Mouse (Mus musculus) fibroblast of lung, adult 2 months (primary cell): ENCODE results near the gene Hook2.

Source experiments
- DNase-seq: peaks from one replicate; pipeline ENCODE4 v3.0.0-alpha.2; 2011; ENCODE audit warnings: low read depth

The Hook2 gene

GRCm38 (mm10) chr8:84990349-84990748 is at the start of gene Hook2:
TSS of gene Hook2 (plus strand) at chr8:84990603.
- peak; percentile 97 for DNase-seq

DNA sequence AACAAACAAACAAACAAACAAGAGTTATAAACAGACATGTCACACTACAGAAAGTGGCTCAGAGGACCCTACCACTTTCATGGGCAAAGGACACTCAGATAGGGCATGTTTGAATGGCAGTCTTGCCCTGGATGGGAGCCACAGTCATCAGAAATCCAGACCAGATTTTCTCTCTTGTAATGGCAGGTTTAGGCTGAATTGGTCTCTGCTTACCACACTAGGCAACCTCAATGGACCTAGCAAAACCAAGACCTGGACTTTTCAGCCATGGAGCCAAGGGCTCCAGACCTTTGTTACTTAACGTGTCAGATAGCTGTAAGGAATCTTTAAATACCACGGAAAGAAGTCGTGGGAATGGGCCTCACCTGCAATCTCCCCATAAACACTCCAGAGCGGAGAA is 46.7 kb upstream of the Hook2 start:
- DNase-seq: no peak

DNA sequence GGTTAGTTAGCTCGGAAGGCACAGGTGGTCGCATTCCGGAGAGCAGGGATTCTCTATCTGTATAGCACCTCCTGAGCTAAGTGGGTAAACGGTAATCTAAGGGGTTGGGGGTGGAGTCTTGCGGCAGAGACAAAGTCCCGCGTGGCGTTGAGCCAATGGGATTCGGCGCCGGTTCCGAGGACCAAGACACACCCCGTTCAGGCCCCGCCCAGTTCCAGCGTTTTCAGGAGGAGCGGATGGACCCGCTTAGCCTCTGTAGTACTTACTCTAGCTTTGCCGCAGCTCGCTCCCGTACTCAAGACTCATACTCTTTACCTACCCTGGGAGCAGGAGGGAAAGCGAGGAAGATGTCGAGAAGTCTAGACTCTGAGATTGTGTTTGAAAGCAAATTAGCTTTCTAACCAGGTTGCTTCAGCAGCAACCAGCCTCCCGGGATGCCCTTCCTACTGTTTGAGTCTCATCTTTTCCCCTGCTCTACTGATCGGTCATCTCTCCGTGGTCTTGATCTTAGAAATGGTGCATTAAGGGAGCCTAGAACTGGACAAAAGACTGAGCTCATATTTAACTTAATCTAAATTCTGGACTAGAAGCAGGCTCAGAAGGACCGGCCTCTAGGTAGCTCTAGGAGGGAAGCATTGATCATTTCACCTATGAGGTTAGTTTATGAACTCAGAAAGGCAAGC is 45.8 kb upstream of the Hook2 start:
- no peak for DNase-seq

GRCm38 (mm10) chr8:84945235-84945632 is 45.2 kb upstream of the Hook2 start:
- DNase-seq: no peak

- DNase-seq: no peak
Observed at GRCm38 (mm10) chr8:84945633-84946527, 44.5 kb upstream of the Hook2 start.

DNA sequence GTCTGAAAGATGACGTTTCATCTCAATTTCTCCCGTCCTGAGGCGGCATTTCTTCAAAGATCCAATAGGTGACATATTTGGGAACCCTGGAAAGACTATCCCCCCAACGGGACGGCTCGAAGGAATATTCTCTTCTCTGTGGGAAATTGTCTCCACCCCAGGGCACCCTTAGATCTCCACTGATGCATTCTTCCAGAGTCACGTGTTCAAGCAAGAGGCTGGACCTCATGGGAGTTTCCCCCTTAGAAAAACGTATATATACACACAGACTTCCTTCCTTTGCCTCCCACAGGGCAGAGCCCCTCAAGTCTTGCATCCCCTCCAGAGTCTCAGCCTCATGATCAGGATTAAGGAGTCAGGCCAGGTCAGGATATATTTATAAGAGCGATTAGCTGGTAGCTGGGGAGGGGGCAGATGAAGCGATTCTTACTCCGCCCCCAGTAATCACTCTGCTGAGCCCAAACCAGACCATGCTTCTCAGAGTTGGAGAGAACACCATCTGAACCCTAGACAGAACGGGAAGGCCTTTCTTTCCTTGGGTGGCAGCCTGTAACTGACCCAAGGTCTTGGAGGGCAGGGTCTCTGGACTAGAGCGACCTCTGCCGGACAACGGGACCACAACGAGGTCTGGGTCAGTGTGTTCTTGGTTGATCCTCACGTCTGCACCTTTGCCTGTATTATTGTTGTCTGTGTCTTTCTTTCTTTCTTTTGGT is 43.7 kb upstream of the Hook2 start, which contains the start of gene Rtbdn:
Gene Rtbdn (plus strand): TSS at position 464 of the 713 bp plus-strand sequence.
- no peak for DNase-seq

DNA sequence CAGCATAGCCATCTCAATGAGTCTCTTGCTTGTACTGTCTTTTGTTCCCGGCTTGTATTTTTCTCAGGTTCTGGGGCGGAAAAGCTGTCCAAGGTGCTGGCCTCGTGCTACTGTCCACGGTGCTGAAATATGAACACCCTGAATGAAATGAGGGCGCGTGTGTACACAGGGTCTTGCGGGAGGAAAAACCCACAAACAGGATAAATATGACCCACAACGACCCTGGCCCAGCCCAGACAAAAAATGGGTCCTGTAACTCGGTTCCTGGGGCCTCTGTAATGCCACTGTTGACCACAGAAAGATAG is 43.2 kb upstream of the Hook2 start:
- DNase-seq: no peak

DNA sequence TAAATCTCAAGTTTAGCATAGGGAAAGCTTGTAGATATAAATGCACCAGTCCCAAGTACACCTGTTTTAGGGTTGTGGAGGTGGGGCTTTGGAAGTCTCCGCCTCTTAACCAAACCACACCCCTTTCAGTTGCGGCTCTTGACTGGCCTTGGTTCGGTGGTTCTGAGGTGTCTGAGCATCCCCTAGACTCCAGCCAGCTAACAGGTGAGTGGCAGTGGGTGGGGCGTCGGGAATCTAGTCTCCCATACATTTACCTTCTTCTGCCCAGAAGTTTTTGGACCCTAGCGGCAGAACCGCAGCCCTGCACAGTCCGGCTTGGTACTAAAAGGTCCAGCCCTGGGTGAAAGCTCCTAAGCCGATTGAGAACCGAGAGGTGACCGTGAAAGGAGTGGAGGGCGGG is 40.6 kb upstream of the Hook2 start:
- no peak for DNase-seq

DNA sequence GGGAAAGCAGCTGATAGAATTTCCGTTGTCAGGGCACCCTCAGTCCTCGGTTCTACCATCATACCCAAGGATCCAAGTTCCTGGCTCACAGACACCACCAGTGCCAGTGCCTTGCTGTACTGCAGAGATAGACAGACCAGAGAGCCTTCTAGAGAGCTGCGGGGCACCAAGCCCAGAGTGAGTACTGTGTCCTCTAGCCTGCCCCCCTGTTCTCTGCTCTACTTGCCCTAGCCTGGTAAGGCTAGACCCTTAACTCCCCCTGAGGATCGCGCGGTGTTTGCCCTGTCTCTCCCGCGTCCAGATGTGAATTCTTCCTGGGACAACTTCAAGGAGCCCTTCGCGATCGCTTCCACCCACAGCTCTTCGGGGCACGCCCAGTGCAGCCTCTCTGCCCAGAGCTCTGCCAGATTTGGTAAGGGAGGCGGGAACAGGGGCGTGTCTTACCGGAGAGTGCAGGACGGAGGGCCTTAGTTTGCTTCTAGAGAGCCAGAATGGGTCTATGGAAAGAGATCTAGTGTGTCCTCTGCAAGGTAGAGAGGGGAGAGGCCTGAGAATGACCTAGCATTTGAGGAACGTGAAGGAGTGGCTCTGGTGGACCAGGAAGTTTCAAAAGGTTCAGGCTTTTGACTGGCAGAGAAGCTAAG is 37.7 kb upstream of the Hook2 start:
- DNase-seq: no peak

- no peak for DNase-seq
Observed at GRCm38 (mm10) chr8:84956768-84957167, 33.6 kb upstream of the Hook2 start.

- no peak for DNase-seq
Observed at GRCm38 (mm10) chr8:84959811-84960210, 30.6 kb upstream of the Hook2 start.

GRCm38 (mm10) chr8:84963952-84964351 is 26.5 kb upstream of the Hook2 start:
- no peak for DNase-seq

DNA sequence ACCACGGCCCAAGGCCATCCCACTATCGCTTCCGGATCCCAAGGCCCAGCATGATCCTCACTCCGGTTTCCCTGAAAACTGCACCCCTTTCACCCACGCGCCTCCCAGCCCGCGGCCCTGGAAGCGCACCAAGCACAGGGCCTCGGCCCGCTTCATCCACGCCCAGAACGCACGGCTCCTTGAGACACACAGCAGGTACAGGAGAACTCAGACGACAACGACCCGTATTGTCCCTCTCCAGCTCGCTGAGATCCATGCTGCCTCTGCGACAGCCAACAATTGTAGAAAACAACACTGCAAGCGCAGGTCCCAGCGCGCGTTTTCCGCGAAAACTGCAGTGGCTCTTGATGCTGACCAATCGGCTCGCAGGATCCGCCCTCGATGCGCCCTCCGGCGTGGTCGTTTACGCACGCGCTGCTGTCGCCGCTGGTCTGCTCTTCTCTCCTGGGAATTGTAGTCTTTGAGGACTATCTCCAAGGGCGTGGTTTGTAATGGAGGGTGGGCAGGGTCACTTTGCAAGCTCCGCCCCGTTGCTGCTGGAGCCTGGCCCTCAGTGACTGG is 24.6 kb upstream of the Hook2 start:
- DNase-seq: peak; percentile 95

DNA sequence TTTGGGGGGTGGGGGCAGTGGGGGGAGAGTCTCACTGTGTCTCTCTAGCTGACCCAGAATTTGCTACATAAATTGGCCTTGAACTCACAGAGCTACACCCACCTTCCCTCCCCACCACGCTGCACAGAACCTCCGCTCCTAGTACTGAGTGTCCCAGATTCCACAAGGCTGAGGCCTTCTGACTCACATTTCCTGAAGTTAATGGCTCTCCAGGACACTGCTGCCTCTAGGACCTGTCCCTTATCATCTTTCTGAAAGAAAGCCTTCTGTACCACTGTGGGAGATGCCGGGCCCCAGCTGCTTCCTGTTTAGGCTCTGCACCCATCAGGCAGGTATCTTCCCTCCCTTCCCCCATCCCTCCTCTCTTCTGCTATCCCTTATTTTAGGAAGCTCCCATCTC is 23.8 kb upstream of the Hook2 start:
- no peak for DNase-seq

GRCm38 (mm10) chr8:84967532-84968304 is 22.7 kb upstream of the Hook2 start:
- DNase-seq: no peak

DNA sequence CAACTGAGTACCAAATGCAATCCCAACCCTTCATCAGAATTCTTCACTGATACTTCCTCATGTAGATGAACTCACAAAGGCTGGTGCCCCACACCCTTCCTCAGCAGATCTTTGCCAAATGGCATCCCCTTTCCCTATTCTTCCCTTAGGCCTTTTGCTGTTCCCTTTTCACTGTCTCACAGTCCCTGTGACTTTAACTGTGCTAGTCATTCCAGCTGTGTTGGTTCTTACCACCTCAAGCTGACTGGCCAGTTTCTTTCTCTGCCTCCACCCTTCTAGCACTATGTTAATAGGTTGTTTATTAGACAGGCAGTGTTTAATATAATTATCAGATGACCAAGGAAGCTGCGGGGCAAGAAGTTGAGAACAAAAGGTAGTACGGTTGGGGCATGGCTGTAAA is 21.8 kb upstream of the Hook2 start:
- no peak for DNase-seq

DNA sequence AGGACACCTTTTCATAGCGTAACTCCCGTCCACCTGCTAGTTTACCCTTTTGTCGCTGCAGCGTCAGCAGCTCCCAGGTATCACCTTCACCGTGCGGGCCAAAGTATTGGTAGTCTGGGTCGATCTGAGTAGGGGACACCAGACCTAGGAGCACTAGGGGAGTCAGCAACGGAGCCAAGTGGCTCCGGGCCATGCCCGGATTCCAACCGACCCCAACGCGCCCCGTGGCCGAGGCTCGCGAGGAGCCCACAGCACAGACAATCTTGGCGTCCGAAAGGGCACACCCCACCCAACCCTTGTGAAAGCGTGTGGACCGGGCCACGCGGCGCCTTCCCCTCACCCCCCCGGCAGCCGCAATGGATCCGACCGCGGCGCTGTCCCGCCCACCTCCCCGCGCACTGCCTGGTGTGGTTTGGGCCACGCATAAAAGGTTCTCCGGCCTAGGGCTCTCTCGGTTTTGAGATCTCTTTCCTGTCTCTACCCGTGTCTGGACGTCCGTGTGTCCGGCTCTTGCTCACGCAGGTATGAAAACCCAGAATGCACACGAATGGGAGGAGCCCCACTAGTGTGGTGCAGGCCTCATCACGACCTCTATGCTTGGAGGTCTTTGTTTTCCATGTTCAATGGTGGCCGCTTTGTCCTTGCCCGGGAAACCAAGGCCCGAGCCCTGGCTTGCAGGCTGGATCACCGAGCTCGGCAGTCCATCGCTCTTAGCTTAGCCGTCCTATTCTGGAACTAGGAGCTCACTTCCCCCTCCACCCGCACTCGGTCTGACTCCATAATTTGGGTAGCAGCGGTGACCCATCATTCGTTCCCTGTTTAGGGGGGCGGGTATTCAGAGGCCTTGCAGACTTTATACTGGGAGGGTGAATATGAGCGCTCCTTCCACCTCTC is 20.9 kb upstream of the Hook2 start, which contains the start of the genes Gm49661, Prdx2 and Rnaseh2a:
Gene Gm49661 (minus strand): TSS at position 193 of the 894 bp plus-strand sequence.
Gene Prdx2 (plus strand): TSS at position 347 of the 894 bp plus-strand sequence.
Gene Rnaseh2a (minus strand): TSS at position 527 of the 894 bp plus-strand sequence.
- no peak for DNase-seq

DNA sequence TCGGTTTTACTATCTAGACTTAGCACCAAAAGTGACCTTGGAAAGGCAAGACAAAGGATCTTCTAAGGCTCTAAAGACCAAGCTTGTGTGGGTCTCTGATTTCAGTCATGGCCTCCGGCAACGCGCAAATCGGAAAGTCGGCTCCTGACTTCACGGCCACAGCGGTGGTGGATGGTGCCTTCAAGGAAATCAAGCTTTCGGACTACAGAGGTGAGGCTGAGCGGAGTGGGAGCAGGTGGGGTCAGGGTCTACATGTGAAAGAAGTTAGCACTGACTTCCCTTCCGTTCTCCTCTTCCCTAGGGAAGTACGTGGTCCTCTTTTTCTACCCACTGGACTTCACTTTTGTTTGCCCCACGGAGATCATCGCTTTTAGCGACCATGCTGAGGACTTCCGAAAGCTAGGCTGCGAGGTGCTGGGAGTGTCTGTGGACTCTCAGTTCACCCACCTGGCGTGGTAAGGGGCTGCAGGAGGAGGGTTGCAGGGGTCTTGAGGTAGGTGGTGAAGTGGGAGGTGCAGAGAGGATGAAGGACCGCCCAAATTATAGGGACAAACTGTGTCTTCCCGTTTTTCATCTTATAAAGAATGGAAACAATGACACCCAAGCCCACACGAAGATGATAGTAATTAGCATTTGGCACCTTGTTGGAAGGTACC is 20.1 kb upstream of the Hook2 start:
- no peak for DNase-seq

- no peak for DNase-seq
Observed at GRCm38 (mm10) chr8:84970913-84971312, 19.5 kb upstream of the Hook2 start.
